Mouse (Mus musculus) megakaryocyte, adult 5-6 weeks (primary cell): ENCODE results near the gene Fmnl1. TPM values are rescaled to one million over a fixed set of nuclear protein-coding genes. Genes with fewer than 3 reads are reported as not detected.

ENCODE experiments used
- ATAC-seq: 2 replicates; pipeline ENCODE4 v1.8.0; 2016; ENCODE audit warnings: mild to moderate bottlenecking, inconsistent platforms; ENCODE audit not compliant: poor library complexity, severe bottlenecking
- total RNA-seq, 2 experiments: library from RNA; stranded (forward) in 1 of 2; stranded (reverse) in 1 of 2; fragments of 153-499, 151-499 nt in 1 of 2; fragments of 221-1000, 200-1000 nt in 1 of 2; gene quantifications; 2 replicates each; pipeline versions ENCODE4 v1.2.3 to v1.2.4; 2015 to 2017

Fmnl1 gene
- total RNA-seq, 2 experiments from 2014 or later = 126 to 387 TPM

DNA sequence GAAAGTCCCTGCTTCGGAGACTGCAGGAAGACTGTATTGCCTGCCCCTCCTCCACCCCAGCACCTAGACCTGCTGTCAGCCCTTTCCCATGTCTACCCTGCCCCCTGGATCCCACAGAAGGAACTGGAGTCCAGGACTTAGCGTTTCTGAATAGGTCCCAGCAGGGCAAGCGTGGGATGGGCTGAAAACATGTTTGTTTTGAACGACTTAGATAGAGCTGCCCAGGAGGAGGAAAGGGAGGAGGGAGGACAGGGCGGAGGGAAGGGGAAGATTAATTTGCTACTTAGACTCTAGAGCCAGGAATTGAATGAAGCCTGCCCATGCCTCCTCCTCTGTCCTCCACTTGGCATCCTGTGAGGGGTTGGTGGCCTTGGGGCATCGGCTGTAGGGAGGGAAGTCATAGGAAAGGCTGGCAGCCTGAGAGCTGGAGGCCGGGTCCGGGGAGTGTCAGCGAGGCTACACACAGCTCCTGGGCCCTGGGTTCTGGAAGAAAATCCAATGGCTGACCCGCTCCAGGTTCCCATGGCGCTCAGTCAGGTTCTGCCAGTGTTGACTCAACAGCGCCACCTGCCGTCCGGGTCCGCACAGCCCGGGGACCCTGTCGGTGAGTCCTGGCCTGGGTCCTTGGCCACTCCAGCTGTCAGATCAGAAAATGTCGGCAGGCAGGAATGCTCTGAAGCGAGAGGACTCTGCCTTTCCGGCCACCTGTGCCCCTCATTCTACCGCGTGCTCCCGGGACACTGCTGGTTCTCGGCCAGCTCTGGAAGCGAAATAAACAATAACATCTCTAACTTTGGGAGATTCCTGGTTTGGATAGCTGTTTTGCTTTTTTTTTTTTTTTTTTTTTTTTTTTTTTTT lies 12.1 kb upstream of the Fmnl1 start:
- peak; percentile 99 for ATAC-seq

DNA sequence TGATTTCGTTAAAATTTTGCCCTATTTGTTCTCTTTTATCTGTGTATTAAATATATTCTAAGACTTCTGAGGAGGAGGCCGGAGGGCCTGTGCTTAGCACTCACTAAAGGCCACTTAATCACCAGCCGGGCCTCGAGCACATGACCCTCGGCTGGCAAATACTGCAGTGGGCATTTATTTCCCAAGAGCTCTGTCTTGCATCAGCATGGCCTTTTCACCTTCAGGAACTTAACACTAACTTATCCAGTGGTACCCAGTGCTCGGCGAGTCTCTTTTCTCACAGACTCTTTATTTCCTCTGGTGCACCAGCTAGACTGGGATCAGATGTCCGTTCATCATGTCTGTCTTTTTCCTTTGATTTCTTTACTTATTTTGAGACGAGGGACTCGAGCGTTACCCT lies 10.2 kb upstream of the Fmnl1 start:
- no peak for ATAC-seq

- no peak for ATAC-seq
Observed at GRCm38 (mm10) chr11:103161449-103161848, 9.5 kb upstream of the Fmnl1 start.

GRCm38 (mm10) chr11:103162132-103162531 lies 8.8 kb upstream of the Fmnl1 start:
- no peak for ATAC-seq

DNA sequence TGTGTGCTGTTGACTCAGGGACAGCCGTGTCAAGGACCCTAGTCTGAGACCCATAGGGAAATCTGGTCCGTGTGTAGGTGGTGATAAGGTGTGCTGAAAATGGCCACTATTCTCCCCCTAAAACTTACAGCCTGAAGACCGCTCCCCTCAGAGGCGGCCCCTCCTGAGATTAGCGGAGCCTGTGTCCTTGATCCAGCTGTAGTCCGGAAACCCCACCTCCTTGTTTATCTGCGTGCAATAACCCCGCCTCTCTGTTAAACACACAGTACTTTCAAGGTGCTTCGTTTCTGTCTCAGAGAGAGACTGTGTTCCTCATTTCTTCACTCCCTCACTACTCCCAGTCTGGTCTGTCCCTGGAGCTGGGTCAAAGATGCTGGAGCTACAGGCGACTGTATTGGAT lies 6.5 kb upstream of the Fmnl1 start:
- ATAC-seq = no peak

- ATAC-seq = peak; percentile 58
Observed at GRCm38 (mm10) chr11:103168690-103169390, 2.1 kb upstream of the Fmnl1 start.

- no peak for ATAC-seq
Observed at GRCm38 (mm10) chr11:103169664-103170063, 1.2 kb upstream of the Fmnl1 start.

DNA sequence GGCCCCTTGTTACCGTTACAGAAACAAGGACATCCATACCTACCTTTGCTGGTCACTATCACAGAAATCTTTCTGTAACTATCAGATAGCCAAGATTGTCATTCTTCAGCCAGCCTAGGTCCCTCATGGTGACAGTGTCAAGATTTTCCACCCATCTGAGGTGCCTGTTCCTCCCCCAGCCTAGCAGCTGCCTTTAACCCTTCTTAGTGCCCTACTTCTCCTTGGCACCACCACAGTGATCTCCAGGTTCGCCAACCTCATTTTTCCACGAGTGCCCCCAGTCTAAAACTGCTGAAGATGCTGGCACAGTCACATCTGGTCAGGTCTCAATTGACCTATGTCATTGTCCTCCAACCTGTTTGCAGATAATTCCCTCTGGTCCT lies 805 bp upstream of the Fmnl1 start:
- no peak for ATAC-seq

GRCm38 (mm10) chr11:103171286-103171620 lies 346 bp downstream of the Fmnl1 start:
- ATAC-seq = no peak

DNA sequence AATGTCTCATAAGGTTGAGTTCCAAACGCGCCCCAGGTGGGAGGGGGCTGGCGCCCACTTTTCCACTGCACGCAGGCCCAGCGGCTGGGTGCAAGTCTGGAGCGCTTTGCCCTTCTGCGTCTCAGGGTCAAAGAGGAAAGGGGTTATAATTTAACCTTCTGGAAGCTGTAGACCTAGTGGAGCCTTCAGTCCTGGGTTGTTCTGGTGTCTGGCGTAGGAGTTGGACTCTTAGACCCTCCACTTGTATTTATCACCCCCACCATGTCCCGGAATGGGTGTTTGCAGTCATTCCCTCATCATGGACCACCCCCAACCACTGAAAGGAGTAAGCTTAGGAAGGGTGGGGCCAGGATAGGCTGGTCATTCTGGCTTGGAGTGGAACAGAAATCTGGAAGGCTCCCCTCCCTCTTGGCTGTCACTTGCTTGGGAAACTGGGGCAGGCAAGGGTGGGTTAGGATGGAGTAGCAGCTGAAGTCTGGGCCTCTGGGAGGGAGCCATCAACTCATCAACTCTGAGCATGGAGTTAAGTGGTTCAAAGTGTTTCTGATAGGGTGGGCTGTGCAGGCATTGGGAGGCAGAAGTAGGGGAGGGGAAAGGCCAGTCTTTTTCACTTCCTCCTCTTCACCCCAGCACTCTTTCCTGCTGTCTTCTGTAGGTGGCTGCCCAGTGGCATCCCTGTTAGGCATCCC lies 940 bp downstream of the Fmnl1 start:
- ATAC-seq = peak; percentile 6

GRCm38 (mm10) chr11:103172392-103173040 lies 1.6 kb downstream of the Fmnl1 start:
- ATAC-seq = no peak

- ATAC-seq = no peak
Observed at GRCm38 (mm10) chr11:103173041-103173770, 2.3 kb downstream of the Fmnl1 start.

- no peak for ATAC-seq
Observed at GRCm38 (mm10) chr11:103173771-103174344, 3.0 kb downstream of the Fmnl1 start.

- ATAC-seq = no peak
Observed at GRCm38 (mm10) chr11:103174411-103174832, 3.5 kb downstream of the Fmnl1 start.

GRCm38 (mm10) chr11:103174891-103175391 lies 4.0 kb downstream of the Fmnl1 start:
- ATAC-seq = peak; percentile 60

DNA sequence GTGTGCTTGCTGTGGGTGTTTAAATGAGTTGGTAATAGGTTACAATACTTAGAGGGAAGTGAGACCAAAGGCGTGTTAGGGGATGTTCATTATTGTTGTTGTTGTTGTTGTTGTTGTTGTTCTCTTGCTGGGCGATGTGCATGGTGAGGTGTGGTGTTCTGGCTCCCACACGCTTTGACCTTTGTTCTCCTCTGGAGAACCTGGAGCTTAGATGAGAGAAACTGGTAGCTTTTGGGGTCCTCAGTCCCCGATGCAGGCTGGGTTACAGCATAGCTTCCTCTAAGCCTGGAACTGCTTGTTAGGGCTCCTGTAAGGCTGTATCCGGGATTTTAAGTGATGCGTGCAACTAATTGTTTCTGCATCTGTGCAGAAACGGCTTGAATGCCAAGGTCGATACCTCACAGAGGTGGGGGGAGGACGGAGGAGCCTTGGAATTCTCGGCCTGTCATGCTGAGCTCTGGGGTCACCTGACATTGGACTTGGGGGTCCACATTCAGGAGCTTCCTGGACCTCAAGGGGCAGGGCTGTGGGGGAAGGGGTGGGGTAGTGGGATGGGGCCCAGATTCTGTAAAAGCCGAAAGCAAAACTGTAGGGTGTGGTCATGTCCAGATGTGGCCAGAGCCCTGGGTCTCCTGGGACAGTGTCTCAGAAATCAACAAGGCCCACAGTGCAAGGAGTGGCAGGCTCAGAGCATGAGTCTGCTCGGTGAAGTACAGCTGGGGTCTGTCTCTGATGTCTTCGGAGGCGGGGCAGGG lies 5.0 kb downstream of the Fmnl1 start:
- no peak for ATAC-seq

DNA sequence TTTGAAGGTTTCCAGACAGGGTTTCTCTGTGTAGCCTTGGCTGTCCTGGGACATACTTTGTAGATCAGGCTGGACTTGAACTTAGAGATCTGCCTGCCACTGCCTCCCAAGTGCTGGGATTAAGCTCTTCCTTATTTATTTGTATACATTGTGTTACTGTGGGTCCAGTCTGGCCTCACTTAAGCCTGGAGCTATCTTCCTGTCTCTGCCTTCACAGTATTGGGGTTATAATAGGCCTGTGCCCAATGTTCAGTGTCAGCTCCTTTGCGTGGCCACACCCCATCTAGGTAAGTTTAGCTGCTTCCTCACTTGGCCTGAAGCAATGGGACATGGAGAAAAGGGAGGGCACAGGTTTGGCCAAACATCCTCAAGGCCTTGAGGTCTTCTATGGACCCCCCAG lies 5.6 kb downstream of the Fmnl1 start:
- ATAC-seq = no peak

DNA sequence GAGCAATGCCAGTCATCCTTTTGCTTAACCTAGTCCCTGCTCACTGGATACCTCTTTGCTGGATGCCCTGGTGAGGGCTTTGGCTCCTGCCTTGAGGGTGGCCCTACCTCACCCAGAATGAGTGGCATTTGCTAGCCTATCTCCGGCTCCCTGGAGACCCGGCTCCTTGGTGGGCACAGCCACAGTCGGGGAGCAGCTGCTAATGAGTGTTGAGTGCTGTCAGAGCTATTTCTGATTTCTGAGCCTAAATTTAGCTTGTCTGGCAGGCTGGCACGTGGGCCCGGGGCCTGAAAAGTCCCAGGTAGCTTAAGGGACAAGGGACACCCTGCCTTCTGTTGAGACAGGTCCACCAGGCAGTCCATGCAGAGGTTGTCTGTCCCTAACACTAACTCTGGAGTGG lies 6.3 kb downstream of the Fmnl1 start:
- no peak for ATAC-seq

GRCm38 (mm10) chr11:103177815-103178485 lies 7.0 kb downstream of the Fmnl1 start:
- peak; percentile 76 for ATAC-seq
